Mouse (Mus musculus) liver, postnatal 0 days (tissue): Measurements from ENCODE around the gene Armt1.

Experiments used
- CTCF ChIP-seq: sonication (generic); IDR thresholded peaks from 2 replicates; pipeline ENCODE4 v1.5.1; 2016; ENCODE audit warnings: antibody characterized with exemption, low read depth
- EP300 ChIP-seq: IDR thresholded peaks from 2 replicates; pipeline ENCODE4 v1.6.1; 2016; ENCODE audit warnings: antibody characterized with exemption, low read depth, mild to moderate bottlenecking

DNA sequence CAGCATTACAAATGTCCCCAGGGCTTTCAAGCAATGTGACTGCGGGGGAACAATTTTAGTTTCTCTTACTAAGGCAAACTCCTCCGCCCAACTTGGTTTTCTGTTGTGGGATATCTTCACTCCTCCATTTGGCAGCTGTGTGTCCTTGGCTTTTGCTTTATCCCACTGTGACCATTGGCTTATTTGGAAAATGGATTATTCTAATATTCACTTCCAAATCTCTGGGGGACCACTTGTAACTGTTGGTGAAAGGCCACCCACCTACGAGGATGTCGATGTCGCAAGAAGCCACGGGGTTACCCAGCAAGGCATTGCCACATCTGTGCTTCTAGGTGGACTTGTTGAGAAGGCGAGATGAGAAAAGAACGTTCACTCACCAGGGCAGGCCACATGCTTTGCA, 49.4 kb downstream of the Armt1 start:
- TF ChIP-seq CTCF = no peak
- TF ChIP-seq EP300 = no peak
